Mouse (Mus musculus) thymus, adult 2 months (tissue): ENCODE results near the gene Rptor. TPM values are rescaled to one million over a fixed set of nuclear protein-coding genes. Genes with fewer than 3 reads are reported as not detected.

Experiments used
- DNase-seq: peaks from one replicate; pipeline ENCODE4 v3.0.0; 2021
- H3K27ac ChIP-seq: fragments of 200-500 bp; 2 replicates; pipeline ENCODE4 v1.5.1; 2012; ENCODE audit warnings: low read length, control low read depth; ENCODE audit not compliant: control insufficient read depth, insufficient read depth
- H3K27me3 ChIP-seq: fragments of 200-500 bp; 2 replicates; pipeline ENCODE4 v1.6.1; 2012; ENCODE audit warnings: mild to moderate bottlenecking, low read length, moderate library complexity, mixed read lengths; ENCODE audit not compliant: control insufficient read depth, insufficient read depth
- H3K36me3 ChIP-seq: fragments of 200-500 bp; 2 replicates; pipeline ENCODE4 v1.6.1; 2012; ENCODE audit warnings: mild to moderate bottlenecking, low read length, moderate library complexity; ENCODE audit not compliant: control insufficient read depth, insufficient read depth
- H3K4me1 ChIP-seq: fragments of 200-500 bp; replicated peaks from 2 replicates; pipeline ENCODE4 v1.6.1; 2012; ENCODE audit warnings: low read length; ENCODE audit not compliant: control insufficient read depth, insufficient read depth
- H3K4me3 ChIP-seq: fragments of 200-500 bp; 2 replicates; pipeline ENCODE4 v1.5.1; 2012; ENCODE audit warnings: mild to moderate bottlenecking, low read length, control low read depth, moderate library complexity; ENCODE audit not compliant: control insufficient read depth, insufficient read depth
- CTCF ChIP-seq: fragments of 200-500 bp; IDR thresholded peaks from 2 replicates; pipeline ENCODE4 v1.5.1; 2012; ENCODE audit warnings: mild to moderate bottlenecking, control low read depth, low read length, moderate library complexity, borderline replicate concordance; ENCODE audit not compliant: control insufficient read depth, poor library complexity, insufficient read depth; ENCODE audit errors: extremely low read depth
- POLR2A ChIP-seq: fragments of 200-500 bp; IDR thresholded peaks from 2 replicates; pipeline ENCODE4 v1.6.1; 2012; ENCODE audit warnings: mild to moderate bottlenecking, low read length, control low read depth, moderate library complexity; ENCODE audit not compliant: control insufficient read depth, poor library complexity, insufficient read depth; ENCODE audit errors: extremely low read depth
- WGBS: fragments of 180-500 bp; shearing (Covaris S2); methylation state at CpG from one replicate; pipeline ENCODE4 v1.1.7; 2018; 5-methylcytosine and 5-hydroxymethylcytosine counted together
- polyA plus RNA-seq: library from polyadenylated mRNA; depleted of rRNA; stranded (reverse); fragments of >200 nt; gene quantifications from 2 replicates; pipeline ENCODE4 v1.2.3, GENCODE M21; 2012

Gene Rptor
- polyA plus RNA-seq, 1 experiment: 58.7 TPM

GRCm38 (mm10) chr11:119816798-119817361 lies 214.2 kb downstream of the Rptor start:
- no peak for DNase-seq
- no peak for TF ChIP-seq POLR2A
- TF ChIP-seq CTCF: no peak
- 88% methylated on average over 14 of the region's 14 CpGs for WGBS
- H3K36me3 ChIP-seq: no peaks in the 10 kb centered on the region
- no peak overlapping the region for H3K27ac ChIP-seq
- no peaks in the 10 kb centered on the region for H3K27me3 ChIP-seq
- peaks cover 4% of the 10 kb centered on the region for H3K4me1 ChIP-seq
- H3K4me3 ChIP-seq: no peak overlapping the region

GRCm38 (mm10) chr11:119817362-119817837 lies 214.7 kb downstream of the Rptor start:
- DNase-seq: no peak
- H3K4me1 ChIP-seq: peaks cover 4% of the 10 kb centered on the region; the same call in 1 of the 2 replicates
- no peaks in the 10 kb centered on the region for H3K36me3 ChIP-seq
- WGBS: 84% methylated on average over 3 of the region's 3 CpGs
- no peak overlapping the region for H3K27ac ChIP-seq
- H3K4me3 ChIP-seq: no peak overlapping the region
- no peaks in the 10 kb centered on the region for H3K27me3 ChIP-seq
- TF ChIP-seq POLR2A (no peak), CTCF (no peak)

- H3K36me3 ChIP-seq: no peaks in the 10 kb centered on the region
- H3K4me3 ChIP-seq: no peak overlapping the region
- no peak for DNase-seq
- WGBS: 95% methylated on average over 3 of the region's 3 CpGs
- H3K4me1 ChIP-seq: peaks cover 4% of the 10 kb centered on the region; the same call in 1 of the 2 replicates
- no peaks in the 10 kb centered on the region for H3K27me3 ChIP-seq
- H3K27ac ChIP-seq: no peak overlapping the region
- TF ChIP-seq POLR2A (no peak), CTCF (no peak)
Observed at GRCm38 (mm10) chr11:119817898-119818297, 215.2 kb downstream of the Rptor start.

GRCm38 (mm10) chr11:119821514-119821913 lies 218.8 kb downstream of the Rptor start:
- Histone ChIP-seq H3K27ac (no peak overlapping the region), H3K27me3 (no peaks in the 10 kb centered on the region), H3K36me3 (no peaks in the 10 kb centered on the region), H3K4me3 (no peak overlapping the region), H3K4me1 (peaks cover 7% of the 10 kb centered on the region; the same call in 1 of the 2 replicates)
- no peak for DNase-seq
- 97% methylated on average over 9 of the region's 9 CpGs for WGBS
- TF ChIP-seq POLR2A (no peak), CTCF (no peak)

GRCm38 (mm10) chr11:119824072-119824649 lies 221.5 kb downstream of the Rptor start:
- Histone ChIP-seq H3K4me3 (no peak overlapping the region), H3K27ac (no peak overlapping the region), H3K36me3 (no peaks in the 10 kb centered on the region), H3K4me1 (0 out of 2 replicates have a peak, but pooled peaks cover 4% of the 10 kb centered on the region), H3K27me3 (no peaks in the 10 kb centered on the region)
- WGBS: 93% methylated on average over 6 of the region's 6 CpGs
- TF ChIP-seq POLR2A (no peak), CTCF (no peak)
- no peak for DNase-seq

GRCm38 (mm10) chr11:119825783-119826182 lies 223.1 kb downstream of the Rptor start:
- H3K4me1 ChIP-seq: peaks cover 4% of the 10 kb centered on the region
- no peak overlapping the region for H3K4me3 ChIP-seq
- 75% methylated on average over 6 of the region's 6 CpGs for WGBS
- no peak overlapping the region for H3K27ac ChIP-seq
- no peak for DNase-seq
- TF ChIP-seq CTCF (no peak), POLR2A (no peak)
- H3K36me3 ChIP-seq: no peaks in the 10 kb centered on the region
- H3K27me3 ChIP-seq: no peaks in the 10 kb centered on the region

GRCm38 (mm10) chr11:119826239-119826638 lies 223.5 kb downstream of the Rptor start:
- H3K4me1 ChIP-seq: peaks cover 4% of the 10 kb centered on the region
- H3K4me3 ChIP-seq: no peak overlapping the region
- TF ChIP-seq CTCF (no peak), POLR2A (no peak)
- no peaks in the 10 kb centered on the region for H3K27me3 ChIP-seq
- H3K36me3 ChIP-seq: no peaks in the 10 kb centered on the region
- no peak overlapping the region for H3K27ac ChIP-seq
- WGBS: 93% methylated on average over 4 of the region's 4 CpGs
- no peak for DNase-seq
